In the genomic region with DNA sequence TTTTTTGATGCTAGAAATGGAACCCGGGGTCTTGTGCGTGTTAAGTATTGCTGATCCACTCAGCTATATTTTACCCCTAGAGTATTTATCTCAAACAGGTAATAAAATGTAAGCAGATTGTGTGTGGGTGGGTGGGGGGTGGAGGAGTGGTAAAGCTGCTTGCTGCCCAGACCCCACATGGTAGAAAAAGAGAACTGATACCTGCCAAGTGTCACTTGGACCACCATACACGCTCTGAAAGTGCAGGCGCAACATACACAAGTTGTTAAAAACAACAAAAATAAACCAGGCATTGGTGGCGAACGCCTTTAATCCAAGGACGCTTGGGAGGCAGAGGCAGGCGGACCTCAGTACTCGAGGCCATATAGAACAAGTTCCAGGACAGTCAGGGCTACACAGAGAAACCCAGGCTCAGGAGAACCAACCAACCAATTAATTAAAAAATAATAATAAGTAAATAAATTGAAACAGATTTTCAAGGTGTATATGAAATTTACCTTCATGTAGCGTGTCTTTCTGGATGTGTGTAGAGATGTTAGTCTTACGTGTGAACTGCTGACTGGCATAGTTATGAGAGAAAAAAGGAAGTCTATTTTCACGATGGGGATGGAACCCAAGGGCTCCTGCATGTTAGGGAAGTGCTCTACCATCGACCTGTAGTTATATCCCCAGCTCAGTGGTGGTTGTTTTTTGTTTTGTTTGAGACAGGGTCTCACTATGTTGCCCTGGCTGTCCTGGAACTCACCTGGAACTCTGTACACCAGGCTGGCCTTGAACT, we compare ENCODE assay signal across 9 mouse cellular contexts. TPM values are rescaled to one million over a fixed set of nuclear protein-coding genes. Genes with fewer than 3 reads are reported as not detected.
A peak's percentile ranks its signal among the peaks of the same experiment; 100 is the strongest.
DNase-seq lines count a peak whose midpoint lies in the region; ATAC-seq and TF ChIP-seq lines count a peak whose summit lies in the region.
"Had no signal": no experiment of that assay in that cellular context is flagged by ENCODE, and none has a peak within 500 bp of the region (broad histone marks: within the 10 kb centered on the region; RNA-seq: fewer than 3 reads in every experiment).

No protein-coding gene starts in this region.

- 51% methylated on average over 13 of the region's 13 CpGs for WGBS in spleen, adult 2 months
- WGBS in forebrain, embryonic 14.5 days: 81% methylated on average over 13 of the region's 13 CpGs
- WGBS in liver, embryonic 13.5 days (ENCODE audit: insufficient replicate concordance): 55% methylated on average over 13 of the region's 13 CpGs
- 79% methylated on average over 13 of the region's 13 CpGs for WGBS in stomach, embryonic 16.5 days

- H3K9ac ChIP-seq in forebrain, embryonic 14.5 days (ENCODE audit: low read length): peak overlapping the region; percentile 87; the same call in 1 of the 2 replicates
- peak overlapping the region; percentile 85 for H3K9ac ChIP-seq in liver, embryonic 13.5 days
- peak overlapping the region; percentile 90 for H3K9ac ChIP-seq in stomach, embryonic 16.5 days (ENCODE audit: low read length)

- TF ChIP-seq POLR2A in spleen, adult 2 months (IDR thresholded peaks at IDR 0.05; ENCODE audit: low read depth, low read length): no peak

- H3K4me2 ChIP-seq in forebrain, embryonic 14.5 days (ENCODE audit: low read length): peak overlapping the region; percentile 63
- H3K4me2 ChIP-seq in liver, embryonic 13.5 days: peak overlapping the region; percentile 81
- H3K4me2 ChIP-seq in stomach, embryonic 16.5 days (ENCODE audit: low read depth, low read length): peak overlapping the region; percentile 64

- no peaks in the 10 kb centered on the region for H3K9me3 ChIP-seq in forebrain, embryonic 14.5 days (replicated peaks; ENCODE audit: control insufficient read depth, low read length)
- H3K9me3 ChIP-seq in liver, embryonic 13.5 days (replicated peaks): no peaks in the 10 kb centered on the region
- H3K9me3 ChIP-seq in stomach, embryonic 16.5 days (replicated peaks; ENCODE audit: control insufficient read depth, low read length): no peaks in the 10 kb centered on the region

- no peaks in the 10 kb centered on the region for H3K27me3 ChIP-seq in spleen, adult 2 months (ENCODE audit: control insufficient read depth, insufficient read depth, low read length)
- H3K27me3 ChIP-seq in forebrain, embryonic 14.5 days (replicated peaks; ENCODE audit: control insufficient read depth, insufficient read depth, low read length): no peaks in the 10 kb centered on the region
- 0 out of 2 replicates have a peak, but pooled peaks cover 2% of the 10 kb centered on the region for H3K27me3 ChIP-seq in liver, embryonic 13.5 days
- no peaks in the 10 kb centered on the region for H3K27me3 ChIP-seq in stomach, embryonic 16.5 days (ENCODE audit: control insufficient read depth, insufficient read depth, low read length)

- peaks cover 7% of the 10 kb centered on the region; the same call in 1 of the 2 replicates for H3K4me1 ChIP-seq in spleen, adult 2 months (ENCODE audit: control insufficient read depth, insufficient read depth, insufficient read length)
- H3K4me1 ChIP-seq in forebrain, embryonic 14.5 days (ENCODE audit: control insufficient read depth, insufficient read depth, low read length): peaks cover 13% of the 10 kb centered on the region; the same call in 1 of the 2 replicates
- H3K4me1 ChIP-seq in liver, embryonic 13.5 days (replicated peaks): peaks cover 55% of the 10 kb centered on the region
- H3K4me1 ChIP-seq in stomach, embryonic 16.5 days (ENCODE audit: control insufficient read depth, insufficient read depth, low read length): peaks cover 18% of the 10 kb centered on the region

- no peak for TF ChIP-seq CTCF in spleen, adult 2 months (IDR thresholded peaks at IDR 0.05; ENCODE audit: extremely low read depth, insufficient read depth, insufficient read length, insufficient replicate concordance)

- no peak for ATAC-seq in forebrain, embryonic 14.5 days
- peak; percentile 3; the same call in 1 of the 2 replicates for ATAC-seq in liver, embryonic 13.5 days (ENCODE audit: low read depth)
- no peak for ATAC-seq in stomach, embryonic 16.5 days (ENCODE audit: insufficient read depth, low FRiP score)

- H3K4me3 ChIP-seq in spleen, adult 2 months (ENCODE audit: extremely low read depth, insufficient read depth, insufficient read length): peak overlapping the region; percentile 91; the same call in 1 of the 2 replicates
- H3K4me3 ChIP-seq in forebrain, embryonic 14.5 days (ENCODE audit: low read depth, low read length): peak overlapping the region; percentile 54
- H3K4me3 ChIP-seq in liver, embryonic 13.5 days (replicated peaks): peak overlapping the region; percentile 76
- peak overlapping the region; percentile 72 for H3K4me3 ChIP-seq in stomach, embryonic 16.5 days (replicated peaks; ENCODE audit: low read length)

- H3K36me3 ChIP-seq in spleen, adult 2 months (ENCODE audit: control insufficient read depth, insufficient read depth, low read length): no peaks in the 10 kb centered on the region
- peaks cover 25% of the 10 kb centered on the region for H3K36me3 ChIP-seq in forebrain, embryonic 14.5 days (ENCODE audit: control insufficient read depth, insufficient read depth, low read length)
- no peaks in the 10 kb centered on the region for H3K36me3 ChIP-seq in liver, embryonic 13.5 days
- H3K36me3 ChIP-seq in stomach, embryonic 16.5 days (ENCODE audit: control insufficient read depth, insufficient read depth, low read length): no peaks in the 10 kb centered on the region

- H3K27ac ChIP-seq in spleen, adult 2 months (ENCODE audit: insufficient read depth, low read length): no peak overlapping the region; the same call in 1 of the 2 replicates
- no peak overlapping the region for H3K27ac ChIP-seq in forebrain, embryonic 14.5 days (ENCODE audit: low read depth, low read length)
- peak overlapping the region; percentile 84 for H3K27ac ChIP-seq in liver, embryonic 13.5 days
- peak overlapping the region; percentile 94 for H3K27ac ChIP-seq in stomach, embryonic 16.5 days (ENCODE audit: low read length)

- DNase-seq in spleen, adult 2 months (ENCODE audit: low read depth in 1 of 2, low spot score in 2 of 2): no peak
- no peak for DNase-seq in spleen, postnatal 36 days (ENCODE audit: low spot score in 2 of 2)
- DNase-seq in forebrain, embryonic 14.5 days (ENCODE audit: low spot score): no peak
- DNase-seq in liver, embryonic 13.5 days: no peak
- DNase-seq in retina, embryonic 14.5 days (ENCODE audit: low spot score): no peak
- DNase-seq in right cerebral cortex, postnatal 25 days: no peak
- no peak for DNase-seq in cerebellum, postnatal 10 days
- DNase-seq: right cerebral cortex, adult 18-20 months had no signal

RNA-seq across cellular contexts. Expression of gene Tmem44, which starts 38.9 kb away (rescaled TPM):
- 2.7 and 3.5 TPM in 2 replicates for polyA plus RNA-seq in spleen, adult 2 months (2012; rRNA removed)
- polyA plus RNA-seq in forebrain, embryonic 14.5 days (2014; fragmentation: Nextera tagmentation; extraction: Ambion mirVana): 57.5 and 62.4 TPM in 2 replicates
- 1.0 and 1.2 TPM in 2 replicates for polyA plus RNA-seq in liver, embryonic 13.5 days (2015; fragmentation: Nextera tagmentation; extraction: Ambion mirVana)
- 8.4 and 11.0 TPM in 2 replicates for polyA plus RNA-seq in stomach, embryonic 16.5 days (2015; fragmentation: Nextera tagmentation; extraction: Ambion mirVana)

Comparison
In these comparisons a context has a peak if more than half of its experiments do, and no peak if none do; other contexts are left out.
1. H3K27ac ChIP-seq: peak in liver, embryonic 13.5 days (single experiment) and stomach, embryonic 16.5 days (single experiment); none in spleen, adult 2 months (single experiment) and forebrain, embryonic 14.5 days (single experiment).
2. Peak in every context shown above with its lines, with median percentiles within 50 percentile points of each other: H3K4me3 ChIP-seq, H3K4me2 ChIP-seq and H3K9ac ChIP-seq.